Comparison of ENCODE assay signal across 21 mouse cellular contexts in the genomic region with DNA sequence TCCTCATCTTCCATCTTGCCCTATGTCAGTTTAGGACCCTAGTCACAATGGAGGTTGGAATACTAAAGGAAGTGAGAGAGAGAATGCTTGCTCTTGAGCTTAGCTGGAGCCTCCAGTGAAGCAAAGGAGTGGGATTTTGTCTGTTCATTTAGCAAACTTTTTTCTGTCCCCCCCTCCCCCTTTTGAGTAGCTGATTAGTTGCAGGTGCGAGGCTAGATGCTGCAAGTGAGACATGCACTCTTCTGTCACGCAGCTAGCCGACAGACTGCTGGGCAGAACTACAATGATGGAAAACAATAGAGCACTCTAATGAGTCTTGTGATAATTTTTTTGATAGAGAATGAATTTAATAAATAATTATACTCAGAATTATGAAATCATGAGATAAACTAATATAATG. TPM values are rescaled to one million over a fixed set of nuclear protein-coding genes. Genes with fewer than 3 reads are reported as not detected.
DNase-seq lines count a peak whose midpoint lies in the region.
"Had no signal": no experiment of that assay in that cellular context is flagged by ENCODE, and none has a peak within 500 bp of the region (broad histone marks: within the 10 kb centered on the region; RNA-seq: fewer than 3 reads in every experiment).

No protein-coding gene starts in this region.

- H3K4me1 ChIP-seq in embryonic facial prominence, embryonic 10.5 days: peaks cover 30% of the 10 kb centered on the region
- H3K4me1 ChIP-seq: embryonic facial prominence, embryonic 13.5 days; embryonic facial prominence, embryonic 15.5 days had no signal

- DNase-seq in embryo, embryonic 11 days: peak; percentile 28
- no peak for DNase-seq in embryo, embryonic 9.5 days (ENCODE audit: extremely low spot score)
- peak; percentile 58 for DNase-seq in Muller cell, postnatal 12 days (ENCODE audit: inconsistent ontology term)
- DNase-seq in embryonic facial prominence, embryonic 10.5 days (ENCODE audit: low spot score): peak; percentile 13
- no peak for DNase-seq in cerebellum, adult 18-20 months
- no peak for DNase-seq in layer of hippocampus, adult 9-10 months (ENCODE audit: low spot score)
- DNase-seq: adrenal gland, adult 8-10 months; adrenal gland, postnatal 14 days; adrenal gland, postnatal 36 days; cerebellum, adult 11-12 months; cerebellum, adult 8-10 months; cerebellum, adult 9-11 months; cerebellum, postnatal 14 days; cerebellum, postnatal 36 days had no signal

- H3K36me3 ChIP-seq in embryonic facial prominence, embryonic 10.5 days (replicated peaks): no peaks in the 10 kb centered on the region
- H3K36me3 ChIP-seq: embryonic facial prominence, embryonic 13.5 days; embryonic facial prominence, embryonic 15.5 days; forebrain, embryonic 10.5 days; forebrain, embryonic 12.5 days had no signal

- 37% methylated on average over 3 of the region's 3 CpGs for WGBS in embryonic facial prominence, embryonic 10.5 days

- H3K27ac ChIP-seq in embryonic facial prominence, embryonic 10.5 days (replicated peaks): no peak overlapping the region
- H3K27ac ChIP-seq: embryonic facial prominence, embryonic 13.5 days; embryonic facial prominence, embryonic 15.5 days; forebrain, embryonic 10.5 days; forebrain, embryonic 12.5 days had no signal

- H3K4me3 ChIP-seq in embryonic facial prominence, embryonic 10.5 days: no peak overlapping the region
- H3K4me3 ChIP-seq: embryonic facial prominence, embryonic 13.5 days; embryonic facial prominence, embryonic 15.5 days; erythroblast, embryonic 14.5 days; forebrain, embryonic 10.5 days; forebrain, embryonic 12.5 days had no signal

- no peaks in the 10 kb centered on the region for H3K9me3 ChIP-seq in embryonic facial prominence, embryonic 10.5 days
- H3K9me3 ChIP-seq: embryonic facial prominence, embryonic 13.5 days; embryonic facial prominence, embryonic 15.5 days; forebrain, embryonic 10.5 days; forebrain, embryonic 12.5 days had no signal

- 0 out of 2 replicates have a peak, but pooled peaks cover 7% of the 10 kb centered on the region for H3K27me3 ChIP-seq in embryonic facial prominence, embryonic 10.5 days (replicated peaks; ENCODE audit: low read depth, poor library complexity, severe bottlenecking)
- H3K27me3 ChIP-seq: embryonic facial prominence, embryonic 13.5 days; embryonic facial prominence, embryonic 15.5 days; forebrain, embryonic 12.5 days; Patski had no signal

RNA-seq across cellular contexts. Expression of gene Pard3b, which starts 49.7 kb away (rescaled TPM):
- 5.4 and 7.5 TPM in 2 replicates for polyA plus RNA-seq in embryonic facial prominence, embryonic 10.5 days (2016; fragmentation: Nextera tagmentation; extraction: Ambion mirVana)
- polyA plus RNA-seq: activated CD4-positive, CD25-positive, alpha-beta regulatory T cell, adult 4 months; erythroblast, embryonic 14.5 days had no signal

Comparison
In these comparisons a context has a peak if more than half of its experiments do, and no peak if none do; other contexts are left out.
1. DNase-seq: peak in embryo, embryonic 11 days (single experiment), Muller cell, postnatal 12 days (single experiment) and embryonic facial prominence, embryonic 10.5 days (single experiment); none in embryo, embryonic 9.5 days (single experiment), cerebellum, adult 18-20 months (0 of 2) and layer of hippocampus, adult 9-10 months (single experiment).